Mouse (Mus musculus): ENCODE measurements around the gene Mrpl45. TPM values are rescaled to one million over a fixed set of nuclear protein-coding genes. Genes with fewer than 3 reads are reported as not detected.

Mrpl45 gene
- total and polyA plus RNA-seq, 3 experiments: 106 to 153 (median 124) TPM

DNA sequence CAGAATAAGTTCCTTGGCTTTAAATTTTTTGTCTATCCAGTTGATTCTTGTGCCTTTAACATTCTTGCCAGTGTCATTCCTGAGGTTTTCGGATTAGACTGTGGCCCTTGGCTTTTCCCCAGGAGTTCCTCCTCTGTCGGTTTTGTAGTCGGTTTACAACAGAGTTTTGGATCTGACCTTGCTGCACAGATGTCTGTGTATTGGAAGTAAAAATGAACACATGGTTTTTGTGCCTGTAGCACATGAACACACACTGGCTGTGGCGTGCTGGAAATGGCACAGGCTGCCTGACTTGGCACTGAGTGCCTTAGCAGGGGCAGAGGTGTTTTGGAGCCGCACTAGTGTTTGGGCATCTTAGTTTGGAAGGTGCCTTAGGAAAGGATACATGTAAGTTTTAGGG lies 53.0 kb downstream of the Mrpl45 start:
- no peak for DNase-seq (ENCODE audit: extremely low read depth)
- Histone ChIP-seq H3K9me3 (replicated peaks; ENCODE audit: low read length) (no peaks in the 10 kb centered on the region), H3K27ac (ENCODE audit: insufficient read depth, low read depth) (no peak overlapping the region), H3K9ac (ENCODE audit: insufficient read depth, low read depth) (no peak overlapping the region), H3K4me3 (replicated peaks in 1 of 3; ENCODE audit: low read depth in 2 of 3, low read length in 2 of 3, poor library complexity in 1 of 3) (no peak overlapping the region), H3K79me2 (replicated peaks; ENCODE audit: control insufficient read depth, extremely low read depth, insufficient read depth, poor library complexity, severe bottlenecking) (peaks cover 28% of the 10 kb centered on the region), H3K4me2 (ENCODE audit: insufficient read depth, low read depth, poor library complexity, severe bottlenecking) (no peak overlapping the region), H3K36me3 (replicated peaks in 1 of 2; ENCODE audit: control insufficient read depth in 1 of 2, insufficient read depth in 1 of 2, low read length in 1 of 2) (peaks cover 2 to 50% of the 10 kb centered on the region in 2 experiments), H3K4me1 (ENCODE audit: control insufficient read depth in 1 of 2, insufficient read depth in 2 of 2) (peaks cover 7 to 37% of the 10 kb centered on the region in 2 experiments), H3K27me3 (replicated peaks) (no peaks in the 10 kb centered on the region)
- dilution Hi-C loops (cut with MboI; ENCODE audit: extremely low pct_ligation_motif_present, extremely low pct_unique_long_range_greater_than_20kb, low sequenced_read_pairs): no loop called here
- in situ Hi-C loops (cut with MboI; ENCODE audit: low pct_ligation_motif_present, low pct_unique_long_range_greater_than_20kb, low sequenced_read_pairs): no loop called here
- TF ChIP-seq MAX (IDR thresholded peaks at IDR 0.05; ENCODE audit: low read length) (no peak), CHD2 (IDR thresholded peaks at IDR 0.05; ENCODE audit: low read length) (no peak), ZMIZ1 (IDR thresholded peaks at IDR 0.05; ENCODE audit: low read depth, low read length) (no peak), UBTF (IDR thresholded peaks at IDR 0.05; ENCODE audit: low read depth, low read length) (no peak), NELFE (IDR thresholded peaks at IDR 0.05; ENCODE audit: low read depth, low read length) (no peak), IRF4 (IDR thresholded peaks at IDR 0.05; ENCODE audit: low read depth, low read length) (no peak), BHLHE40 (IDR thresholded peaks at IDR 0.05; ENCODE audit: low read depth, low read length) (no peak), USF2 (conservative IDR thresholded peaks at IDR 0.05; ENCODE audit: low read depth, low read length) (no peak), JUND (conservative IDR thresholded peaks at IDR 0.05; ENCODE audit: low read depth, low read length) (no peak), ETS1 (conservative IDR thresholded peaks at IDR 0.05; ENCODE audit: low read depth, low read length) (no peak), CTCF (conservative IDR thresholded peaks at IDR 0.05 in 1 of 2, IDR thresholded peaks at IDR 0.05 in 1 of 2; ENCODE audit: low read depth in 2 of 2, low read length in 2 of 2) (no peak), MAZ (IDR thresholded peaks at IDR 0.05; ENCODE audit: low read depth, low read length) (no peak), RAD21 (IDR thresholded peaks at IDR 0.05; ENCODE audit: low read depth, low read length) (no peak), GABPA (IDR thresholded peaks at IDR 0.05; ENCODE audit: insufficient replicate concordance, low read depth, low read length) (no peak)

- Histone ChIP-seq H3K4me1 (ENCODE audit: control insufficient read depth in 1 of 2, insufficient read depth in 2 of 2) (peaks cover 0 to 21% of the 10 kb centered on the region in 2 experiments; a peak in 2 of 4 replicates), H3K4me3 (replicated peaks in 1 of 3; ENCODE audit: low read depth in 2 of 3, low read length in 2 of 3, poor library complexity in 1 of 3) (no peak overlapping the region), H3K4me2 (ENCODE audit: insufficient read depth, low read depth, poor library complexity, severe bottlenecking) (no peak overlapping the region), H3K9ac (ENCODE audit: insufficient read depth, low read depth) (no peak overlapping the region), H3K79me2 (replicated peaks; ENCODE audit: control insufficient read depth, extremely low read depth, insufficient read depth, poor library complexity, severe bottlenecking) (peaks cover 9% of the 10 kb centered on the region; the same call in 1 of the 2 replicates), H3K27ac (ENCODE audit: insufficient read depth, low read depth) (no peak overlapping the region), H3K27me3 (replicated peaks) (no peaks in the 10 kb centered on the region), H3K36me3 (replicated peaks in 1 of 2; ENCODE audit: control insufficient read depth in 1 of 2, insufficient read depth in 1 of 2, low read length in 1 of 2) (peaks cover 6 to 65% of the 10 kb centered on the region in 2 experiments), H3K9me3 (replicated peaks; ENCODE audit: low read length) (no peaks in the 10 kb centered on the region)
- in situ Hi-C loops (cut with MboI; ENCODE audit: low pct_ligation_motif_present, low pct_unique_long_range_greater_than_20kb, low sequenced_read_pairs) (no loop called here), dilution Hi-C loops (cut with MboI; ENCODE audit: extremely low pct_ligation_motif_present, extremely low pct_unique_long_range_greater_than_20kb, low sequenced_read_pairs) (no loop called here)
- TF ChIP-seq SMC3 (IDR thresholded peaks at IDR 0.05; ENCODE audit: low read depth, low read length): no peak
- no peak for TF ChIP-seq JUND (conservative IDR thresholded peaks at IDR 0.05; ENCODE audit: low read depth, low read length)
- no peak for DNase-seq (ENCODE audit: extremely low read depth)
Measured at GRCm38 (mm10) chr11:97370329-97371091, 55.0 kb downstream of the Mrpl45 start.
